8 mouse cellular contexts compared by ENCODE assay signal in genomic region chrX:41401590-41402240, GRCm38 (mm10). TPM values are rescaled to one million over a fixed set of nuclear protein-coding genes. Genes with fewer than 3 reads are reported as not detected.
DNase-seq lines count a peak whose midpoint lies in the region; ATAC-seq and TF ChIP-seq lines count a peak whose summit lies in the region.

No protein-coding gene starts in this region.

- WGBS in cerebellum, adult 2 months, result 4% methylated on average over 20 of the region's 20 CpGs
- 11% methylated on average over 20 of the region's 20 CpGs for WGBS in intestine, postnatal 0 days
- 17% methylated on average over 20 of the region's 20 CpGs for WGBS in liver, postnatal 0 days (ENCODE audit: insufficient replicate concordance)

- no peaks in the 10 kb centered on the region for H3K4me1 ChIP-seq in cerebellum, adult 2 months (ENCODE audit: control insufficient read depth, insufficient read depth, low read length)
- no peaks in the 10 kb centered on the region for H3K4me1 ChIP-seq in intestine, postnatal 0 days (replicated peaks; ENCODE audit: control insufficient read depth, insufficient read depth, low read length)
- H3K4me1 ChIP-seq in liver, postnatal 0 days (ENCODE audit: insufficient read depth), result no peaks in the 10 kb centered on the region

- H3K27me3 ChIP-seq in cerebellum, adult 2 months (ENCODE audit: control insufficient read depth, insufficient read depth, low read length), result no peaks in the 10 kb centered on the region; the same call in 1 of the 2 replicates
- no peaks in the 10 kb centered on the region for H3K27me3 ChIP-seq in intestine, postnatal 0 days (replicated peaks; ENCODE audit: control insufficient read depth, insufficient read depth, low read length)
- 0 out of 2 replicates have a peak, but pooled peaks cover 3% of the 10 kb centered on the region for H3K27me3 ChIP-seq in liver, postnatal 0 days (ENCODE audit: insufficient read depth, low read length)
- no peaks in the 10 kb centered on the region for H3K27me3 ChIP-seq in splenic B cell, adult 2 months (ENCODE audit: control insufficient read depth, insufficient read depth, low read length, poor library complexity, severe bottlenecking)

- H3K9ac ChIP-seq in intestine, postnatal 0 days (ENCODE audit: low read depth, low read length), result no peak overlapping the region
- no peak overlapping the region for H3K9ac ChIP-seq in liver, postnatal 0 days (replicated peaks)

- peak overlapping the region; percentile 40 for H3K4me3 ChIP-seq in cerebellum, adult 2 months (replicated peaks; ENCODE audit: insufficient read depth, low read depth, low read length)
- peak overlapping the region; percentile 40 for H3K4me3 ChIP-seq in intestine, postnatal 0 days (ENCODE audit: low read depth, low read length)
- H3K4me3 ChIP-seq in liver, postnatal 0 days (ENCODE audit: low read depth, low read length), result peak overlapping the region; percentile 43

- no peaks in the 10 kb centered on the region for H3K9me3 ChIP-seq in intestine, postnatal 0 days (ENCODE audit: control insufficient read depth)
- no peaks in the 10 kb centered on the region for H3K9me3 ChIP-seq in liver, postnatal 0 days (ENCODE audit: low read length)

- no peak for DNase-seq in cerebellum, adult 2 months
- DNase-seq in cerebellum, adult 8-10 months, result no peak
- DNase-seq in adrenal gland, postnatal 10 days, result peak; percentile 41
- DNase-seq in gastrocnemius, postnatal 14 days, result peak; percentile 3
- peak; percentile 12 for DNase-seq in liver, postnatal 0 days
- peak; percentile 0 for DNase-seq in splenic B cell, adult 2 months (ENCODE audit: low read depth, low spot score)
- DNase-seq in right cerebral cortex, postnatal 25 days, result no peak

- peak overlapping the region; percentile 62 for H3K4me2 ChIP-seq in intestine, postnatal 0 days (replicated peaks; ENCODE audit: low read depth)
- H3K4me2 ChIP-seq in liver, postnatal 0 days (ENCODE audit: low read depth, low read length), result peak overlapping the region; percentile 71

- intact Hi-C loops in gastrocnemius, postnatal 14 days (cut with DNase I; ENCODE audit: low total_unique reads), result no loop called here

- ATAC-seq in intestine, postnatal 0 days, result no peak
- ATAC-seq in liver, postnatal 0 days, result no peak

- TF ChIP-seq POLR2A in cerebellum, adult 2 months (IDR thresholded peaks at IDR 0.05; ENCODE audit: borderline replicate concordance, insufficient read depth, low read length), result no peak

- no peaks in the 10 kb centered on the region for H3K36me3 ChIP-seq in intestine, postnatal 0 days (ENCODE audit: control insufficient read depth, insufficient read depth)
- no peaks in the 10 kb centered on the region for H3K36me3 ChIP-seq in liver, postnatal 0 days (replicated peaks; ENCODE audit: insufficient read depth, low read length)
- no peaks in the 10 kb centered on the region for H3K36me3 ChIP-seq in splenic B cell, adult 2 months (ENCODE audit: control insufficient read depth, insufficient read depth, low read length, poor library complexity, severe bottlenecking)

- H3K27ac ChIP-seq in cerebellum, adult 2 months (ENCODE audit: insufficient read depth, low read length), result no peak overlapping the region
- H3K27ac ChIP-seq in intestine, postnatal 0 days (ENCODE audit: low read depth, low read length), result no peak overlapping the region
- H3K27ac ChIP-seq in liver, postnatal 0 days (ENCODE audit: low read depth), result no peak overlapping the region

- TF ChIP-seq EP300 in liver, postnatal 0 days (IDR thresholded peaks at IDR 0.05; ENCODE audit: low read depth), result no peak

- TF ChIP-seq CTCF in cerebellum, adult 2 months (IDR thresholded peaks at IDR 0.05; ENCODE audit: borderline replicate concordance, insufficient read depth, low read depth, low read length), result no peak
- TF ChIP-seq CTCF in intestine, postnatal 0 days (IDR thresholded peaks at IDR 0.05; ENCODE audit: low read depth), result no peak
- no peak for TF ChIP-seq CTCF in liver, postnatal 0 days (IDR thresholded peaks at IDR 0.05; ENCODE audit: low read depth)

RNA-seq across cellular contexts. Expression of gene Gria3, which starts 1.1 kb away (rescaled TPM):
- 57.3 and 61.7 TPM in 2 replicates for polyA plus RNA-seq in cerebellum, adult 2 months (2012; rRNA removed)
- 10 to 100 TPM; 11.6 to 16.2 TPM for total RNA-seq in adrenal gland, postnatal 10 days (2021)
- 1 to 10 TPM; 2.2 to 2.3 TPM for total RNA-seq in gastrocnemius, postnatal 14 days (2021)
- 1.4 and 1.7 TPM in 2 replicates for polyA plus RNA-seq in intestine, postnatal 0 days (2015; fragmentation: Nextera tagmentation; extraction: Ambion mirVana)
- polyA plus RNA-seq in liver, postnatal 0 days (2015; fragmentation: Nextera tagmentation; extraction: Ambion mirVana), result 0.90 and 1.8 TPM in 2 replicates

Comparison
In these comparisons a context has a peak if more than half of its experiments do, and no peak if none do; other contexts are left out.
1. DNase-seq: peak in adrenal gland, postnatal 10 days (single experiment), gastrocnemius, postnatal 14 days (single experiment), liver, postnatal 0 days (single experiment) and splenic B cell, adult 2 months (single experiment); none in cerebellum, adult 2 months (0 of 2), cerebellum, adult 8-10 months (single experiment) and right cerebral cortex, postnatal 25 days (single experiment).
2. RNA of gene Gria3, which starts 1.1 kb away (polyA plus RNA-seq): 57.3 to 61.7 TPM in cerebellum, adult 2 months; 0.90 to 1.8 TPM in liver, postnatal 0 days and 1.4 to 1.7 TPM in intestine, postnatal 0 days; every median in the first group is over 10 times any median in the second.
3. Peak in every context shown above with its lines, with median percentiles within 50 percentile points of each other: H3K4me3 ChIP-seq.